ENCODE assay signal across 20 mouse cellular contexts in genomic region chr3:130501713-130502112, GRCm38 (mm10).
"Had no signal": no experiment of that assay in that cellular context is flagged by ENCODE, and none has a peak within 500 bp of the region (broad histone marks: within the 10 kb centered on the region; RNA-seq: fewer than 3 reads in every experiment).

No protein-coding gene starts in this region.

- H3K36me3 ChIP-seq: limb, embryonic 13.5 days; liver, embryonic 12.5 days; liver, embryonic 15.5 days; lung, embryonic 15.5 days; midbrain, embryonic 12.5 days; stomach, embryonic 15.5 days had no signal

- H3K9me3 ChIP-seq: limb, embryonic 13.5 days; liver, embryonic 12.5 days; liver, embryonic 15.5 days; lung, embryonic 15.5 days; midbrain, embryonic 12.5 days; stomach, embryonic 15.5 days had no signal

- DNase-seq: kidney, adult 18-20 months; kidney, adult 9 months; kidney, postnatal 25 days; left cerebral cortex, postnatal 4 days; liver; lung, adult 18-20 months; lung, postnatal 10 days; lung, postnatal 36 days; right cerebral cortex, postnatal 25 days; spleen, adult 18-20 months; thymus, postnatal 25 days had no signal

- H3K4me1 ChIP-seq: limb, embryonic 13.5 days; liver, embryonic 12.5 days; liver, embryonic 15.5 days; lung, embryonic 15.5 days; megakaryocyte, embryonic 14.5 days; stomach, embryonic 15.5 days had no signal

- ATAC-seq: intestine, embryonic 16.5 days; liver, embryonic 12.5 days had no signal

- H3K9ac ChIP-seq: limb, embryonic 13.5 days; liver, embryonic 12.5 days; liver, embryonic 15.5 days; lung, embryonic 15.5 days; midbrain, embryonic 12.5 days; stomach, embryonic 15.5 days had no signal

- H3K27me3 ChIP-seq: limb, embryonic 13.5 days; liver, embryonic 12.5 days; liver, embryonic 15.5 days; lung, embryonic 15.5 days; megakaryocyte, embryonic 14.5 days; midbrain, embryonic 12.5 days; stomach, embryonic 15.5 days had no signal

- H3K4me3 ChIP-seq: limb, embryonic 13.5 days; liver, embryonic 12.5 days; liver, embryonic 15.5 days; lung, embryonic 15.5 days; megakaryocyte, embryonic 14.5 days; midbrain, embryonic 12.5 days; stomach, embryonic 15.5 days had no signal

- H3K4me2 ChIP-seq: limb, embryonic 13.5 days; liver, embryonic 12.5 days; liver, embryonic 15.5 days; lung, embryonic 15.5 days; midbrain, embryonic 12.5 days; stomach, embryonic 15.5 days had no signal

- H3K27ac ChIP-seq: kidney, postnatal 0 days; limb, embryonic 13.5 days; liver, embryonic 12.5 days; liver, embryonic 15.5 days; lung, embryonic 15.5 days; midbrain, embryonic 12.5 days; stomach, embryonic 15.5 days had no signal
